Mouse (Mus musculus) mouse trophoblast stem cell (cell line): Measurements from ENCODE around the gene Nps.
"Not testable (repeated sequence)": the region's sequence is repeated elsewhere in the genome, so short reads cannot be mapped to it uniquely, and the experiment has no call there.

Source experiments
- in situ Hi-C, 2 experiments: fragments of 300-500 bp; cut with MseI, MboI; formaldehyde crosslinking; loops; 2 replicates in 1 of 2; 3 replicates in 1 of 2; pipeline ENCODE4 v1.15.1; 2025

The Nps gene

DNA sequence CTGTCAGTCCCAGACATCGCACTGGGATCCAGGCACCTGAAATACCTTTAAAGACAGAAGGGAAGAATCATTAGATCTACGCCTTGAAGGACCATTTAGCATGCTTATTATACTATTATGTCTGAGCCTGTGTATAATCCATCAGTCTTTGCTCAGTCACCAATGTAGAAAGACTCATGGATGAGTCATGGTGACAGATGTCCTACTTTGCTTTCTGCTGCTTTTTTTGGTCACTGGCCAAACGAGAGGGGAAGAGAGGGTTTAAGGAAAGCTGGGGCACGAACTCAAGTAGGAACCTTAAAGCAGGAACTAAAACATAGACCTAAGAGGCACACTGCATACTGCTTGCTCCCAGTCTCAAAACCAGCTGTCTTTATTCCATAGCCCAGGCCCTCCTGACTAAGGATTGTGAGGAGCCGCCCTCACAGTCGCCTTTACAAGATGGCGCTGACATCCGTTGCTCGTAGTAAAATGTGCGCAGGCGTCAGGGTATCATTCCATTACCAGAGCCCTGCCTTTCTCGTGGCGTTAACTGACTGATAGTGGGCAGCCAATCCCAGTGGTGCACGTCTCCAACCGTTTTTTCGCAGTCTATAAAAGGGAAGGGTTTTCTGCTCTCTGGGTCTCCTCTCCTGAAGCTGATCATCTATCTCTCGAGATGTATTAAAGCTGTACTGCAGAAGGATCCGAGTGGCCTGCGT lies at the start of gene Nps:
Gene Nps, plus strand, starts transcription at position 651 of the 701 bp plus-strand sequence.
- in situ Hi-C loops: not testable (repeated sequence)

DNA sequence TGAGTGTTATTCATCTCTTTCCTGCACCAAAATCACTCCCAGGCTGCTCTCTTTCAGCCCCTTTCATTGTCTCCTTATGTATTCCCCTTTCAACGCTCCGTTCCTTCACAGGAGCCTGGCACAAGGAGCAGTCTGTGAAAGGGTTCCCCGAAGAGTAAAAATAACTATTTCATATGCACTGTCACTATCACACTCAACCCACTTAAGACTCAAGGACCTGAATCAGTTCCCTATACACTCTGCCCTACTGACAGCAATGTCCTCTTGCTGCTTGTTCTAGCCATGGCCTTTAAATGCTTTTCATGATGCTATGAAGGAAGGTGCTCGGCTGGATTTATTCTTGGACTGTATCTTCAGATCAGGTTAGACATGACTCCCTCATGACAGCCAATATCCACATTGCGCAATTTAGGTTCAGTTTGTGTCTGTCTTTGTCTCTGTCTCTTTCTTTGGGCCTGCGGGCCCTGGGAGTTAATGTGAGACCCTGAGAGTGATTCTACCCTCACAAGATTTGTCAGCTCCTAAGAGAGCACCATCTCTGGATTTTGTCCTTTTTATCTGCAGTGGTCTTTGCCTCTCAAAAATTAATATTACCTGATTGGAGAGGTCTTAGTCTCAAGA lies 49.4 kb upstream of the Nps start:
- in situ Hi-C loops: no loop called here

DNA sequence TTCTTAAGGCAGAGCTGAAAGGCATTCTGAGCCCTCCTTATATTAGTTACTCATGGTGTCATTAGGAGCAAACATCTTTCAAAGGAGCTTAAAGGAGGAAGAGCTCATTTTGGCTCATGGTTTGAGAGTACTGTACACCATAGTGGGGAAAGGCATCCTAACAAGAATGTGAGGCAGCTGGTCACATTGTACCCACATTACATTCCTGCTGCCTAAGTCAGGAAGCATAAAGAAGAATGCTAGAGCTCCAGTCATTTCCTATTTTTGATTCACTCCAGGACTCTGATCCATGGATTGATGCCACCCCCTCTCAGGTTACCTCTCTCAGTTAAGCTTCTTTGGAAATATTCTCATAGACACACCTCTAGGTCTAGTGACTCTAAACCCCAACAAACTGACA lies 48.2 kb upstream of the Nps start:
- in situ Hi-C loops: no loop called here

DNA sequence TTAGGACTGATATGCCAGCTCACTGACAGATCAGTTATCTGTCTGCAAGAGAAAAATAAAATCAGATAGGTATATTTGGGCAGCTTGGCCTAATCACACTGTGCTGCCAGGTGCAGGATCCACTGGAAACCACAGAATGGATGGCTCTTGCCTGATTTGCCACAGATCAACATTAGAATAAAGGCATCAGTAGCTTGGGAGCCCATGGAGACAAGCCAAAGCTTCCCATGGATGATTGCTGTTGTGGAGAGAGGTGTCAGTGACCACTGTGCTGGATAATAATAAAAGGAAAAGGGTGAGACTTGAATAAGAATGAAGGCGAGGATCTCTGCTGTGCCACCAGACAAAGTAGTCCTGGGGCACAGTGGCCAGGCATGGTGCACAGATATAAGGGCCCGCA lies 47.7 kb upstream of the Nps start:
- in situ Hi-C loops: no loop called here

DNA sequence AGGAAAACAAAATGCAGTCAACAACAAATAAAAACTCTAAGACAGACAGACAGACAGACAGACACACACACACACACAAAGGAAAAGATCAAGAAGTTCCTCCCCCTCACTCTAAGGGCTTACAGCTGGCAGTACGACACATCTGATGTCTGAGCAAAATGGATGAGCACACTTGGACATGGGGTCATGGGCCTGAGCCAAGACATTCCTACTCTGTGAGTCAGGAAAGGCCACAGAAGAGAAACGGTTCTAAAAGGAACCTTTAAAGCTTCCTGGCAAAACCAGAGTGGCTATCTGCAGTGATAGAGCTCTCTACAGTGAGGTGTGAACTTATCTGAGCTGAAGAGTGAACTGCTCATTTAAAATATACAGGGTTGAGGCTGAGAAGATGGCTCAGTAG lies 46.0 kb upstream of the Nps start:
- in situ Hi-C loops: no loop called here

DNA sequence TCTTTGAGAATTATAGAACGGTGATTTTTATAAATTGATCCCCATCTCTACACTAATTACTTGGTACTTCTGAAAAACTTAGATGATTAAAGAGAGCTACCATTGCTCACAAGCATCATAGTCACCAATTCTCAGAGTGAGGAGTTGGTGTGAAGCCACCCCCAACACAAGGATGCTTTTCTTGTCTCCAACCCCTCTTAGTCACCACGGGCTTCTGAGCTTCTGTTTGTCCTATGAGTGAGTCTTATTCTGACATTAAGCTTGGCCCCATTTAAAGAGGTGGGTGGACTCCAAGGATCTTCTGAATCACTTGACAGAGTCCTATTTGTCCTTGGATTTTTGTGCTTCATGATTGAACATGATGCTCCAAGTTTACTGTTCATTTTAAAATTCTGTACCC lies 37.0 kb upstream of the Nps start:
- in situ Hi-C loops: no loop called here

DNA sequence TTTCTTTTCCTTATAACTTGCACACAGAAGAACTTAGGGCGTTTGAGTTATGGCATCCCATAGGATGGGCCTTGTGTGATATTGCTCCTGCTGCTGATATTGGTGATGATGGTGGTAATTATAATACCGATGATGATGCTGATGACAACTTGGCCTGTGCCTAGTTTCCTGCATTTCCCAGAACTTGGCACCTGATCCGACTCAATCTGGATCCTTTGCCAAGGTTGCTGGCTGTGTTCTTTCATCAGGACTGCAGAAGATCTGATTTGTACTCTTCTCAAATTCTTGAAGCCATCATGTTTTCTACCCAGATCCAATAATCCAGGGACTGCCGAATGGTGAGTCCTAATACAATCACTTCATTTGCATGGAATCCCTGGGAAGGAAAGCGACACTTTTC lies 32.5 kb upstream of the Nps start:
- in situ Hi-C loops: no loop called here

DNA sequence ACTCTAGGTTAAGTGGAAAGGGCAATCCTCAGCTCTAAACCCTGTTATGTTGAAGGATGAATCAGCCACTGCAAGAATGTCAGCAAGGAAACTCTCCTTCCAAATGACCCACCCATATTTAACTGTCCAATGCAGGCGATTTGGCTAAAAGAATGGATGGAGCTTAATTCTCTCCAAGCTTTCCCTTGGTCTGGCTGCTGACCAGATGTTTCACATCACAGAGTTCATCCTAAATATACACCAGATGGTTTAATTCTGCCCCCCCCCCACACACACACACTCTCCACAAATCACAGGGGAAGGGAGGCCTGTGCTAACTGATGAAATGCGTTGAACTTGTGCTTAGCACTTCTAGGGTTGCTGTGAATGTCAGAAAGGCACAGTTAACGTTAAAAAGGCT lies 21.4 kb upstream of the Nps start:
- in situ Hi-C loops: no loop called here

DNA sequence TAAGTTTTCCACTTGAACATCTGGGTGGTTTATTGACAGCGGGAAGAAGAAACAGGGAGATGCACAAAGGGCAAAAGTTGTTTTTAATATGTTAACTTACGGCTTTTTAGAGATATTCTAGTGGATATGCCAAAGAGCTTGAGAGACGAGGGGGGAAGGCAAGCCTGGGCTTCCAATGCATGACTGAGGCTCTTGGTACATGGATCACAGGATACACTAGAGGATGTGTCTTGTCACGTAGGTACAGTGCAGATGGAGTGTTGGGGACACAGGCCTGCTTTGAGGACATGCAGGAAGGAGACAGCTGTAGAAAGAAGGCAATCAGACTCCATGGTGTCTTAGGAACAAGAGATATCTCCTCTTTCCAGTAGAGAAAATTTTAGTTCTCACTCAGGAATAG lies 19.1 kb upstream of the Nps start:
- in situ Hi-C loops: no loop called here

DNA sequence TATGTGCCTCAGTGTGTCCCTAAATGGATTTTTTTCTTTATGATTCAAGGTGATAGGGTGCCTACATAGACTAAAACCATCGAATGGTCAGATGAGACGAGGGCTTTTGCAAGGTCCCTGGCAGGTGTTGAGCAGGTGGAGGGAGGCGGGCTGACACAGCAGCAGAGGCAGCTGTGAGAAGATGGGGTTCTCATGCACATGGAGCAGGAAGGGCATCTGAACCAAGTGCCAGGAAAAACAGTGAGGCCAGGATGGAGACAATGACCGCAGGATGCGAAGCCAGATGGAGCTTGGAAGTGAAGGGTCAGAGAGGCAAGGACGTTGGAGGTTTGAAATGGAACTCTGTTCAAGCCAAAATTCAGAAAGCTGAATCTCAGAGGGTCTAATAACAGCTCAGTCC lies 18.5 kb upstream of the Nps start:
- in situ Hi-C loops: no loop called here

DNA sequence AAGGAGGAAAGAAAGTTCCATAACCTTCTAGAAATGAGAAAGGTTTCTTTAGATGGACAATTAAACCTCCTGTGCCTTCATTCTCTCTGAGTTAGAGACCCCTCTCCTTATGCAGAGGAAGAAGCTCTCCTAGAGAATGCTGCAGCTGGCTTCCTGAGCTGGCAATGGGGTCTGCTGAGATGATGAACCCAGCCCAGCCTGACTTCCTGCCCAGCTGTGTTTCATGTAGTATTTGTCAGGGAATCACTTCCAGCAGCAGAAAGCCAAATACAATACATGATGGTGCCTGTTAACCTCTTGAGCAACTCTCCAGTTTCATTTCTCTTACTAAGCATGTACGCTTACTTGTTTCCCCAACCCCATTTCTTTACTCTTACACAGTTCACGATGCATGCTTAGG lies 17.9 kb upstream of the Nps start:
- in situ Hi-C loops: no loop called here

DNA sequence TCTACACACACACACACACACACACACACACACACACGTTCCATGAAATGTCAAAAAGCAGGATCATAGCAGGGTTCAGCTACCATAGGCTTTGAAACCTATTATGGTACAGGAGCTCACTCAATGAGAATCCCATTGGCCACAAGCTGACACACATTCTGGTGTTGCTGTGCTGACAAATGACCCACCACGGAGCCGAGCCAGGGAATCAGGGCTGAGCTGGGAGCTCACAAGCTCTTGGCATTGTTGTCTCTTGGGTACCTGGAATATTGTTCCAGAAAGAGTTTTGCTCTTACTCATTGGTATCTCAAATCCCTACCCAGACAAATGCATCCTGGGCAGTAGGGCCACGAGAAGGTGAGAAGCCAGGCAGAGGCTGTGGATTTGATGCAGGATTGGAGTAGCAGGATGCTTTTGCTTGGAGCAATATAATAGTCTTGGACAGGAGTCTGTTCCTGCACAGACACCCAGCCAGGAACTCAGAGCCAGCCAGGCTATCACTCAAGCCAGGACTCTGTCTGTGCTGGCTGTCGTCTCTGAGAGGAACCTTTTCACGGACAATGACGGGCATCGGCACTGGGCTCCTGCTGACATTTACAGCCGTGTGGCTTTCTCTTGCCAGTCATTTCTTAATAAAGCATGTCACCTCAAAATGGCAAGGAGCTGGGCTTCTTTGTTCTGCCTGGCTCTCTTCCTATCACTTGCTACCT lies 14.2 kb upstream of the Nps start:
- in situ Hi-C loops: no loop called here

DNA sequence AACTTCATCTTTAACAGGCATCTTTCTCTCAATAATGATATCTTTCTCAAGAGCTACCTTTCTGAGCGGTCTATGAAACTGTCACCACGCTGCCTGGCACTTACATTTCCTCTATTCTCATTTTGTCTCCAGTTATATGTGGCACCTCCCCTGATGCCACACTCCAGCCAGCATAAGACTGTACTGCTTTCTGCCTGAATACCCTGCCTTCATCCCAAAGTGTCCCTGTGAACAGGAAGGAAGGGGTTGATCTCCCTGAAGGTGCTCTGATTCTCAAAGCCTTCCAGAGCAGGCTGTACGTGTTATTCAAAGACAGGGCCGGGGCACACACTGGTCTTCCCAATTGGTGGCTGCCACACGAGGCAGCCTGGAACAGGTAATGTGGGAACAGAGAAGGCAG lies 12.1 kb upstream of the Nps start:
- in situ Hi-C loops: no loop called here

DNA sequence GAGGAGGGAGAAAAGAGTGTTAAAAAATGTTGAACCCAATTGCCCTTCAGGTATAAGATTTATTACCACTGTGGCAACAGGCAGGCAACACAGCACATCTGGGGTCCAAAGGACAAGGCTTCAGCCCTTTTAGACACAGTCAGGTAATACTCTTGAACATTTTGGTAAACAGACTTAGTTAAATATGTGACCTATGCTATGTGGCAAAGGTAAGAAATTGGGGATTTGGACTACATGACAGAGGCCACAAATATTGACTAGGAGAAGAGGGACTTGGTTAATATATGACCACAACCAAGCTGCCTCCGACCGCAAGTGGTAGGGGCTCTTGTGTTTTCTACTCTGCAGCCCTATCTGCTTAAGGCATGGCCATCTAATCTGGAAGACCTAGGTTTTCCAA lies 5.3 kb upstream of the Nps start:
- in situ Hi-C loops: no loop called here

DNA sequence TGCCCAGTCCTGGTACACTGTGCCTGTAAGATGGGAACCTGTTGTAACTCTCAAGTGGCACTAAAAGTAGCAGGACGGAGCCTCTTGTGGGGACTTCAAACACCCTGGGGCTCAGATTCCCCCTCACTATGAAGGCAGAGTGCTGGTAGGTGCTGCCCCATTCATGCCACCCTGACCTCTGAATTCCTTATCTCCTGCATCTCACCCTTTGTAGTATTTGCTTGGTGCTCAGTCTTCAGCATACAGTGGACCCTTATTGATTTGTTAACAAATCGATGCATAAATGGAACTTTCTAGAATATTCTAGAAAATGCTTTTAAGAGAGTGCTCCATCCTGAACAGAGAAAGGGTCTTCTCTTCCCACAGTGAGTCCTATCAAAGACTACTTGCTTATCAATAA lies 4.1 kb upstream of the Nps start:
- in situ Hi-C loops: no loop called here

DNA sequence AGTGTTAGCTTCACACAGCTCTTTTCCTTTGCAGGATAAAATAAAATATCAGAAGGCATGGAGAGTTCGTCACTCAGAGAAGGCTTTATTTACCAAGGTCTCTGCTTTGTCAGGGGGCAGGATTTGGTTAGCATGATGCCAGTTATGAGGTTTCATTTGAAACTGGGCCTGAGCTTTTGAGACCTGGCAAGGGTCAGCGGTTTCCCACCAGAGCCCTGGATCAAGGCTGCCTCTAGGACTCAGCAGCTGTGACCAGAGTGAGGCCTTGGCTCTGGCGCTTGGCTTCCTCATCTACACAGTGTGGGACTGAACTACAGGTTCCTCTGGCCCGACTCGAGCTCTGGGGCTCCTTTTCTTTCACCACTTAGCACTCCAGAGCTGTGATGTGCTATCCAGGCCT lies 12.5 kb downstream of the Nps start:
- in situ Hi-C loops: no loop called here

DNA sequence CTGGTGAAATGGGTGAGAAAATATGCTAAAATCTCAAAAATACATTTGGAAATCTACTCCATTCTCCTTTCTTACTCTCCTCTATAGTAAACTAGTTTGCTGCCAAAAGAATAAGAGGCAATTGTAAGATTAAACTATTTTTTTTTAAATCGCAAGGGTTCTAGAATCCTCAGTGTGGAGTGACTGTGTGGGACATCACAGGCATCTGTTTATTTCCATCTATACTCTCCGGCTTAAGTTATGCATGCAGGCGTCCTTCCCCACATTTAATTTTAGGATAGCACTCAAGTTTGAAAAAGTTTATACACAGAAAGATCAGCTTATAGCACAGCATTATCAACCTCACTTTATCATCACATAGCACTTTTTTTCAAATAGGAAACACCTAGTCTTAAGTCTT lies 24.7 kb downstream of the Nps start:
- in situ Hi-C loops: no loop called here

DNA sequence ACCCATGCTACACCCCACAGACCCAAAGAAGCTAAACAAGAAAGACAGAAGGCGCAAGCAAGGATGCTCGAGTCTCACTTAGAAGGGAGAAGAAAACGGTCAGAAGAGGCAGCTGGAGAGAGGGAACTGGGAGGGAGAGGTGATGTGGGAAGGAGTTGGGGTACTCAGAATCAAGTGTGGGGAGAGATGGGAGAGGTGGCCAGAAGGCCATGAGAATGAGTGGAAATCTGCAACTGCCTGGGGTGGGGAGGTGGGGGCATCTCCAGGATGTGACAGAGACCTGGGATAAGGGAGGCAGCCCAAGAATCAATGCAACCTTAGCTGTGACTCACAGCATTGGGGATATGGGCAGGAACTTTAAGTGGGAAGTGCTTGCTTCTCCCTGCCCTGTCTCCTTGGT lies 31.5 kb downstream of the Nps start:
- in situ Hi-C loops: no loop called here

DNA sequence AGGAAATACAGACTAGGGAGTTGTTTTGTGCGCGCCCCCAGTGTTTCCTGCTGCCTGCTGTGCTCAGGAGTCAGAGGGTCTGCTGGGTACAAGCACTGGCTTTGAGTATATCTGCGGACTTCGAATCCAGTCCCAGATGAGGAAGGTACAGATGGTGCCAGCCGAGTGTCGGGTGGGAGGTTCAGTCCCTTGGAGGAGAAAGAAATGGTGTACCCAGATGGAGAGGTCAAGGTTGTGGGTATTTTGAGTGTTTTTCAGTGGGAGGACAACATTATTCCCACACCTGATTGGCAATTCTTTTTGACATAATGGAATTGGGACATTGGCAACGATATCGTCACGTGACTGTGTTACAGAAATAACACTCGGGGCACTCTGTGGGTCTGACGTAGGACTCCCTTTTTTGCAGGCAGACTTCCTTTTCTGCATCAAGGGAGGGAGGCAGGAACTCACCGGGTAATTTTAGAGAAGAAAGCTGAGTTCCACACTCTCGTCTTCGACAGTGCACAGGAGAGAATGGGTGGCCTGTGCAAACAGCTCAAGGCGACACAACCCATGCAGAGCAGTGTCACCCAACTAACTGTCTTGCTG lies 33.2 kb downstream of the Nps start:
- in situ Hi-C loops: no loop called here

DNA sequence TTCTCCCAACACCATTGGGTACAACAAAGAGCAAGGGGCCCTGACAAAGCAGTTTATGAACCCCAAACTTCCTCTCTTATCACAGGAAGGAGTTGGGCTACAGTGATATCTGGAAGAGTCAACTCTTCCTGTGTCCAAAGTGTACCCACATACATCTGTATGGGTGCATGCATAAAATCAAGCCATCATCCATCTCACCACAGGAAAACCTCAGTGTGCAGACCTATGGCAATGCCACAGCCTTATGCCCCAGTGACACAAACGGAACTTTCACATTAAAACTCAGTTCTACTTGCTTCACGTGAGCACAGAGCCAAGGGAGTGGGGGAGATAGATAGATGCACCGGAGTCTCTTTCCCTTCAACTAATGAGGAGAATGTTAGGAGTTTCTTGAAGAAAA lies 36.0 kb downstream of the Nps start:
- in situ Hi-C loops: no loop called here

DNA sequence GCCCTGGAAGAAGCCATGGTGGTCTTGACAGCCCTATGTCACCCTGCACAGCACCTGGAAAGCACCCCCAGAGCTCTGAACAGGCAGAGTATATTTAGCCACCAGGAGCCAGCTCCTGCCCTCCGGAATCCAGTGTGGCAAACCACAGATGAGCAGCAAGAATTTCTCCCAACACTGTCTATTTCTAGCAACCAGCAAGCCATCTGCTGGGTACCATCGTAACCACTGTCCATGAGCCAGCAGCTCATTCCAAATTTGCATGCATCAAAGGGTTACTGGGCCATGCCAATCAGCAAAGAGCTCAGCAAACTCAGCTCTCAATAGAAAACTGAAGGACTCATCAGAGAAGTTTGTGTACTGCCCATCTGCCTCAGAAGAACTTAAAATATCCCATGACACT lies 46.0 kb downstream of the Nps start:
- in situ Hi-C loops: no loop called here
